ENCODE assay signal across 19 mouse cellular contexts in the genomic region with DNA sequence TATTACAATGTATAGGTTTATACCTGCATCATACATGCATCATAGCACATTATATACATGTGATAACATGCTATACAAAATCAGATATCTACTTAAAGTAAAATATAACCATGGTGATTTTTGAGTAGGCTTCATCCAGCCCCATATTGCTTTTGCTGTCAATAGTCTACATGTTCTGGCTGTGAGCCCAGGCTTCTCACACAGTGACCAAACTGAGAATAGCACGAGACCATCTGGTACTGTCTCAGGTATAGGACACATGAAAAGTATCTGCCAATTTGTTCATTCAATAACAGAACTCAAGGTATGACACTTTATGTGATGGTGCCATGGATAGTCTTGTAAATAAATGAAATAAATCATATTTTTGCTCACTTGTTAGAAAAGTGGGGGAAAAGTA.
DNase-seq lines count a peak whose midpoint lies in the region; ATAC-seq and TF ChIP-seq lines count a peak whose summit lies in the region.
"Had no signal": no experiment of that assay in that cellular context is flagged by ENCODE, and none has a peak within 500 bp of the region (broad histone marks: within the 10 kb centered on the region; RNA-seq: fewer than 3 reads in every experiment).

No protein-coding gene starts in this region.

- H3K4me3 ChIP-seq in hindbrain, postnatal 0 days (ENCODE audit: low read length), result no peak overlapping the region
- no peak overlapping the region for H3K4me3 ChIP-seq in hindbrain, embryonic 10.5 days
- H3K4me3 ChIP-seq in left cerebral cortex, adult 2 months, result no peak overlapping the region
- H3K4me3 ChIP-seq: embryonic facial prominence, embryonic 10.5 days; heart, embryonic 12.5 days; hindbrain, embryonic 15.5 days; midbrain, embryonic 10.5 days; neural tube, embryonic 13.5 days; stomach, embryonic 15.5 days had no signal

- DNase-seq in hindbrain, postnatal 0 days (ENCODE audit: low spot score), result peak; percentile 71
- no peak for DNase-seq in hindbrain, embryonic 10.5 days (ENCODE audit: low spot score)
- DNase-seq in brain, embryonic 14.5 days (ENCODE audit: low read depth), result peak; percentile 70
- DNase-seq in cerebellum, adult 11 months, result peak; percentile 10
- peak; percentile 89 to 90 for DNase-seq in cerebellum, postnatal 10 days
- DNase-seq in left cerebral cortex, adult 2 months (ENCODE audit: extremely low spot score in 1 of 2, low spot score in 2 of 2), result no peak
- DNase-seq in spleen, adult 12 weeks (ENCODE audit: low spot score), result no peak
- DNase-seq: heart, postnatal 14 days; right cerebral cortex, adult 18-20 months; thymus, adult 2 months had no signal

- no peak overlapping the region for H3K27ac ChIP-seq in hindbrain, postnatal 0 days
- no peak overlapping the region for H3K27ac ChIP-seq in hindbrain, embryonic 10.5 days
- H3K27ac ChIP-seq in left cerebral cortex, adult 2 months, result no peak overlapping the region
- H3K27ac ChIP-seq: embryonic facial prominence, embryonic 10.5 days; hindbrain, embryonic 15.5 days; liver, embryonic 14.5 days; macrophage; midbrain, embryonic 10.5 days; neural tube, embryonic 13.5 days; stomach, embryonic 15.5 days had no signal

- H3K27me3 ChIP-seq in hindbrain, postnatal 0 days (ENCODE audit: insufficient read depth, low read length), result no peaks in the 10 kb centered on the region
- H3K27me3 ChIP-seq in hindbrain, embryonic 10.5 days (ENCODE audit: insufficient read depth, poor library complexity, severe bottlenecking), result no peaks in the 10 kb centered on the region
- H3K27me3 ChIP-seq: heart, embryonic 12.5 days; hindbrain, embryonic 15.5 days; neural tube, embryonic 13.5 days; stomach, embryonic 15.5 days had no signal

- no peak for TF ChIP-seq POLR2A in brain, embryonic 14.5 days (IDR thresholded peaks at IDR 0.05; ENCODE audit: borderline replicate concordance, extremely low read depth, insufficient read depth, insufficient read length, poor library complexity, severe bottlenecking)

- peaks cover 11% of the 10 kb centered on the region; the same call in 1 of the 2 replicates for H3K9me3 ChIP-seq in hindbrain, postnatal 0 days (ENCODE audit: low read length)
- peaks cover 5% of the 10 kb centered on the region; the same call in 1 of the 2 replicates for H3K9me3 ChIP-seq in hindbrain, embryonic 10.5 days
- H3K9me3 ChIP-seq: embryonic facial prominence, embryonic 10.5 days; stomach, embryonic 15.5 days had no signal

- H3K4me2 ChIP-seq in hindbrain, postnatal 0 days (ENCODE audit: low read depth, low read length), result no peak overlapping the region
- H3K4me2 ChIP-seq: heart, embryonic 12.5 days; hindbrain, embryonic 15.5 days; neural tube, embryonic 13.5 days; stomach, embryonic 15.5 days had no signal

- no peaks in the 10 kb centered on the region for H3K36me3 ChIP-seq in hindbrain, postnatal 0 days (ENCODE audit: insufficient read depth, low read length)
- H3K36me3 ChIP-seq in hindbrain, embryonic 10.5 days, result no peaks in the 10 kb centered on the region
- H3K36me3 ChIP-seq: embryonic facial prominence, embryonic 10.5 days; heart, embryonic 12.5 days; hindbrain, embryonic 15.5 days; midbrain, embryonic 10.5 days; neural tube, embryonic 13.5 days; stomach, embryonic 15.5 days had no signal

- intact Hi-C loops in left cerebral cortex, adult 2 months (cut with DNase I), result no loop called here

- ATAC-seq in hindbrain, postnatal 0 days, result peak; percentile 78
- ATAC-seq: intestine, postnatal 0 days had no signal

- WGBS in hindbrain, postnatal 0 days, result 44% methylated on average over 1 of the region's 1 CpGs
- 71% methylated on average over 1 of the region's 1 CpGs for WGBS in hindbrain, embryonic 10.5 days

- no peak for TF ChIP-seq CTCF in hindbrain, postnatal 0 days (IDR thresholded peaks at IDR 0.05; ENCODE audit: low read depth)
- no peak for TF ChIP-seq CTCF in brain, embryonic 14.5 days (IDR thresholded peaks at IDR 0.05; ENCODE audit: borderline replicate concordance, extremely low read depth, insufficient read depth, insufficient read length)
- no peak for TF ChIP-seq CTCF in left cerebral cortex, adult 2 months (IDR thresholded peaks at IDR 0.05)

- no peaks in the 10 kb centered on the region for H3K4me1 ChIP-seq in hindbrain, postnatal 0 days (ENCODE audit: insufficient read depth, low read length)
- no peaks in the 10 kb centered on the region for H3K4me1 ChIP-seq in hindbrain, embryonic 10.5 days (replicated peaks)
- H3K4me1 ChIP-seq: embryonic facial prominence, embryonic 10.5 days; heart, embryonic 12.5 days; hindbrain, embryonic 15.5 days; midbrain, embryonic 10.5 days; neural tube, embryonic 13.5 days; stomach, embryonic 15.5 days had no signal

- no peak overlapping the region for H3K9ac ChIP-seq in hindbrain, postnatal 0 days (replicated peaks; ENCODE audit: low read length)
- H3K9ac ChIP-seq: heart, embryonic 12.5 days; hindbrain, embryonic 15.5 days; liver, embryonic 14.5 days; neural tube, embryonic 13.5 days; stomach, embryonic 15.5 days had no signal

Comparison
In these comparisons a context has a peak if more than half of its experiments do, and no peak if none do; other contexts are left out.
1. DNase-seq: peak in hindbrain, postnatal 0 days (single experiment), brain, embryonic 14.5 days (single experiment), cerebellum, adult 11 months (single experiment) and cerebellum, postnatal 10 days (2 of 2); none in hindbrain, embryonic 10.5 days (single experiment), left cerebral cortex, adult 2 months (0 of 2) and spleen, adult 12 weeks (single experiment).